ENCODE assay signal across 13 mouse cellular contexts in the genomic region with DNA sequence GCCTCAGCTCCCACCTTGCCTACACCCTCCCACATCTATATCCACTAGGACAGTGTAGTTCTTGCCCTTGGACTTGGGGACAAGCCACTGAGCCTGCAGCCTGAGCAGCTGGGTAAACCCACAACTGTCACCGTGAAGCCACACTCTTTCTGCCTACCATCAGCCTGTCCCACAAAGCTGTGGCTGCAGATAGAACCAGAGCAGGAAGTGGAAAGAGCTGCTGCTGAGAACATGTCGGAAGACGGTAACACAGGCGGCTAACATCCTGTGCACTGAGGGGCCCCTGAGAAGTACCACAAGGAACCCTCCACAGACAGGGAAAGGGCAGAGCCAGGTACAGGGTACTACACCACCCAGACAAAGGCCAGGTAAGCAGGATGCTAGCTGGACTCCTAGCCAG. TPM values are rescaled to one million over a fixed set of nuclear protein-coding genes. Genes with fewer than 3 reads are reported as not detected.
DNase-seq lines count a peak whose midpoint lies in the region; ATAC-seq and TF ChIP-seq lines count a peak whose summit lies in the region.
"Had no signal": no experiment of that assay in that cellular context is flagged by ENCODE, and none has a peak within 500 bp of the region (broad histone marks: within the 10 kb centered on the region; RNA-seq: fewer than 3 reads in every experiment).

No protein-coding gene starts in this region.

- DNase-seq in spleen, adult 2 months (ENCODE audit: low read depth in 1 of 2, low spot score in 2 of 2) = peak in 1 of 2 experiments; percentile 29
- no peak for DNase-seq in spleen, adult 12 weeks (ENCODE audit: low spot score)
- no peak for DNase-seq in left cerebral cortex, postnatal 4 days
- no peak for DNase-seq in ovary, postnatal 14 days (ENCODE audit: low spot score)
- DNase-seq in testis, postnatal 10 days (ENCODE audit: low spot score) = no peak
- DNase-seq: kidney, adult 9 months had no signal

- no peak overlapping the region for H3K4me3 ChIP-seq in spleen, adult 2 months (ENCODE audit: extremely low read depth, insufficient read depth, insufficient read length)
- H3K4me3 ChIP-seq: hindbrain, embryonic 10.5 days had no signal

- intact Hi-C loops in left cerebral cortex, postnatal 4 days (cut with DNase I) = no loop called here

- no peak for TF ChIP-seq CTCF in spleen, adult 2 months (IDR thresholded peaks at IDR 0.05; ENCODE audit: extremely low read depth, insufficient read depth, insufficient read length, insufficient replicate concordance)

- TF ChIP-seq POLR2A in spleen, adult 2 months (IDR thresholded peaks at IDR 0.05; ENCODE audit: low read depth, low read length) = no peak

- peak; percentile 72 to 74 for ATAC-seq in hematopoietic stem cell, adult 5-6 weeks (replicated peaks in 1 of 2; ENCODE audit: insufficient read depth in 1 of 2, low FRiP score in 2 of 2, low TSS enrichment in 1 of 2, low read depth in 1 of 2, poor library complexity in 2 of 2, severe bottlenecking in 2 of 2)
- 0 out of 2 replicates have a peak, but pooled peaks have one; percentile 0 for ATAC-seq in megakaryocyte-erythroid progenitor cell, adult 5-6 weeks (replicated peaks; ENCODE audit: low FRiP score, low TSS enrichment, poor library complexity, severe bottlenecking)

- H3K36me3 ChIP-seq in spleen, adult 2 months (ENCODE audit: control insufficient read depth, insufficient read depth, low read length) = peaks cover 62% of the 10 kb centered on the region

- H3K27ac ChIP-seq in spleen, adult 2 months (ENCODE audit: insufficient read depth, low read length) = peak overlapping the region; percentile 75
- H3K27ac ChIP-seq: hindbrain, embryonic 10.5 days; stomach, postnatal 0 days had no signal

- WGBS in spleen, adult 2 months = 18% methylated on average over 4 of the region's 4 CpGs

- no peaks in the 10 kb centered on the region for H3K27me3 ChIP-seq in spleen, adult 2 months (ENCODE audit: control insufficient read depth, insufficient read depth, low read length)

- peaks cover 6% of the 10 kb centered on the region; the same call in 1 of the 2 replicates for H3K4me1 ChIP-seq in spleen, adult 2 months (ENCODE audit: control insufficient read depth, insufficient read depth, insufficient read length)

RNA-seq across cellular contexts. Expression of gene Gm49369, which starts 1.3 kb away (rescaled TPM):
- polyA plus RNA-seq in spleen, adult 2 months (2012; rRNA removed) = 0.21 TPM in 1 of 2 replicates, not detected in the other
- 18.0 and 43.2 TPM in 2 replicates for total RNA-seq in hematopoietic stem cell, adult 5-6 weeks (2017)
- not detected in 2 replicates for total RNA-seq in megakaryocyte-erythroid progenitor cell, adult 5-6 weeks (2014; fragmentation: Nextera tagmentation)
- 32.8 TPM in 1 of 2 replicates, not detected in the other for total RNA-seq in megakaryocyte-erythroid progenitor cell, adult 5-6 weeks (2017)
- 1 to 10 TPM in 1 of 2 experiments, not detected in 1; 5.0 TPM for total RNA-seq in left cerebral cortex, postnatal 4 days (2021)
- polyA plus RNA-seq: neural tube, embryonic 11.5 days had no signal

RNA-seq across cellular contexts. Expression of gene Ctsd, which starts 6.7 kb away (rescaled TPM):
- polyA plus RNA-seq in spleen, adult 2 months (2012; rRNA removed) = 359 and 461 TPM in 2 replicates
- 123 and 168 TPM in 2 replicates for total RNA-seq in hematopoietic stem cell, adult 5-6 weeks (2017)
- total RNA-seq in megakaryocyte-erythroid progenitor cell, adult 5-6 weeks (2014; fragmentation: Nextera tagmentation) = 129 and 174 TPM in 2 replicates
- total RNA-seq in megakaryocyte-erythroid progenitor cell, adult 5-6 weeks (2017) = 136 and 174 TPM in 2 replicates
- 100 to 1,000 TPM; 133 to 157 TPM for total RNA-seq in left cerebral cortex, postnatal 4 days (2021)

RNA-seq across cellular contexts. Expression of gene Ifitm10, which starts 7.6 kb away (rescaled TPM):
- polyA plus RNA-seq in spleen, adult 2 months (2012; rRNA removed) = 14.7 and 20.2 TPM in 2 replicates
- not detected in 2 replicates for total RNA-seq in hematopoietic stem cell, adult 5-6 weeks (2017)
- total RNA-seq in megakaryocyte-erythroid progenitor cell, adult 5-6 weeks (2014; fragmentation: Nextera tagmentation) = 2.3 TPM in 1 of 2 replicates, not detected in the other
- not detected in 2 replicates for total RNA-seq in megakaryocyte-erythroid progenitor cell, adult 5-6 weeks (2017)
- total RNA-seq in left cerebral cortex, postnatal 4 days (2021) = 1 to 10 TPM; 6.3 to 9.4 TPM
- polyA plus RNA-seq: neural tube, embryonic 11.5 days had no signal

RNA-seq across cellular contexts. Expression of gene Syt8, which starts 53.5 kb away (rescaled TPM):
- 0.94 and 1.1 TPM in 2 replicates for polyA plus RNA-seq in spleen, adult 2 months (2012; rRNA removed)
- total RNA-seq in hematopoietic stem cell, adult 5-6 weeks (2017) = not detected in 2 replicates
- total RNA-seq in megakaryocyte-erythroid progenitor cell, adult 5-6 weeks (2014; fragmentation: Nextera tagmentation) = 2.0 TPM in 1 of 2 replicates, not detected in the other
- not detected in 2 replicates for total RNA-seq in megakaryocyte-erythroid progenitor cell, adult 5-6 weeks (2017)
- not detected for total RNA-seq in left cerebral cortex, postnatal 4 days (2021)
- total RNA-seq: gastrocnemius, adult 8-10 months; layer of hippocampus, postnatal 10 days had no signal
- polyA plus RNA-seq: hindbrain, embryonic 10.5 days; neural tube, embryonic 11.5 days had no signal
